Mouse (Mus musculus): Measurements from ENCODE around the gene Kcnj14. TPM values are rescaled to one million over a fixed set of nuclear protein-coding genes. Genes with fewer than 3 reads are reported as not detected.
A peak's percentile ranks its signal among the peaks of the same experiment; 100 is the strongest.

Kcnj14 gene
- polyA plus RNA-seq, 1 experiment from 2014 or later, result 0.78 TPM

- Histone ChIP-seq H3K4me2 (ENCODE audit: low read depth, low read length) (peak overlapping the region; percentile 47), H3K9ac (ENCODE audit: low read depth, low read length) (peak overlapping the region; percentile 35), H3K4me1 (ENCODE audit: control insufficient read depth, insufficient read depth, low read length) (peaks cover 24% of the 10 kb centered on the region), H3K27me3 (replicated peaks; ENCODE audit: control insufficient read depth, insufficient read depth, low read length) (peaks cover 37% of the 10 kb centered on the region), H3K9me3 (ENCODE audit: control insufficient read depth, low read length) (no peaks in the 10 kb centered on the region), H3K4me3 (ENCODE audit: low read length) (peak overlapping the region; percentile 52), H3K36me3 (ENCODE audit: control insufficient read depth, insufficient read depth, low read length) (peaks cover 6% of the 10 kb centered on the region; the same call in 1 of the 2 replicates), H3K27ac (ENCODE audit: low read length) (no peak overlapping the region)
- ATAC-seq, result peak; percentile 16
- 1% methylated on average over 80 of the region's 86 CpGs for WGBS
Measured at GRCm38 (mm10) chr7:45833148-45833790, 8.7 kb upstream of the Kcnj14 start.

- Histone ChIP-seq H3K9ac (ENCODE audit: low read depth, low read length) (0 out of 2 replicates have a peak overlapping the region, but pooled peaks have one; percentile 35), H3K4me3 (ENCODE audit: low read length) (peak overlapping the region; percentile 52), H3K4me2 (ENCODE audit: low read depth, low read length) (peak overlapping the region; percentile 47), H3K27ac (ENCODE audit: low read length) (no peak overlapping the region), H3K36me3 (ENCODE audit: control insufficient read depth, insufficient read depth, low read length) (peaks cover 14% of the 10 kb centered on the region), H3K9me3 (ENCODE audit: control insufficient read depth, low read length) (no peaks in the 10 kb centered on the region), H3K27me3 (replicated peaks; ENCODE audit: control insufficient read depth, insufficient read depth, low read length) (peaks cover 37% of the 10 kb centered on the region), H3K4me1 (ENCODE audit: control insufficient read depth, insufficient read depth, low read length) (peaks cover 24% of the 10 kb centered on the region)
- ATAC-seq, result no peak
- WGBS, result 13% methylated on average over 30 of the region's 30 CpGs
Measured at GRCm38 (mm10) chr7:45832428-45832827, 7.8 kb upstream of the Kcnj14 start.

GRCm38 (mm10) chr7:45831128-45831525, 6.5 kb upstream of the Kcnj14 start:
- Histone ChIP-seq H3K27ac (ENCODE audit: low read length) (no peak overlapping the region), H3K4me3 (ENCODE audit: low read length) (peak overlapping the region; percentile 94), H3K27me3 (replicated peaks; ENCODE audit: control insufficient read depth, insufficient read depth, low read length) (peaks cover 37% of the 10 kb centered on the region), H3K4me2 (ENCODE audit: low read depth, low read length) (peak overlapping the region; percentile 87), H3K4me1 (ENCODE audit: control insufficient read depth, insufficient read depth, low read length) (peaks cover 24% of the 10 kb centered on the region), H3K9ac (ENCODE audit: low read depth, low read length) (peak overlapping the region; percentile 81; the same call in 1 of the 2 replicates), H3K36me3 (ENCODE audit: control insufficient read depth, insufficient read depth, low read length) (peaks cover 21% of the 10 kb centered on the region), H3K9me3 (ENCODE audit: control insufficient read depth, low read length) (no peaks in the 10 kb centered on the region)
- ATAC-seq, result peak; percentile 27; the same call in 1 of the 2 replicates
- 25% methylated on average over 5 of the region's 5 CpGs for WGBS

GRCm38 (mm10) chr7:45830427-45831127, 6.0 kb upstream of the Kcnj14 start, which contains the start of gene Grwd1:
Grwd1 (minus strand) TSS chr7:45830944.
- peak within 1 kb of the TSS; percentile 81 for H3K9ac ChIP-seq (ENCODE audit: low read depth, low read length)
- peaks cover 37% of the 10 kb centered on the region for H3K27me3 ChIP-seq (replicated peaks; ENCODE audit: control insufficient read depth, insufficient read depth, low read length)
- ATAC-seq, result peak; percentile 91
- H3K4me1 ChIP-seq (ENCODE audit: control insufficient read depth, insufficient read depth, low read length), result peaks cover 24% of the 10 kb centered on the region
- peak within 1 kb of the TSS; percentile 87 for H3K4me2 ChIP-seq (ENCODE audit: low read depth, low read length)
- peak within 1 kb of the TSS; percentile 94 for H3K4me3 ChIP-seq (ENCODE audit: low read length)
- under 1% methylated on average over 35 of the region's 35 CpGs for WGBS
- H3K27ac ChIP-seq (ENCODE audit: low read length), result peak within 1 kb of the TSS; percentile 29; the same call in 1 of the 2 replicates
- H3K36me3 ChIP-seq (ENCODE audit: control insufficient read depth, insufficient read depth, low read length), result peaks cover 26% of the 10 kb centered on the region
- H3K9me3 ChIP-seq (ENCODE audit: control insufficient read depth, low read length), result no peaks in the 10 kb centered on the region

GRCm38 (mm10) chr7:45826631-45827030, 2.0 kb upstream of the Kcnj14 start:
- Histone ChIP-seq H3K27me3 (replicated peaks; ENCODE audit: control insufficient read depth, insufficient read depth, low read length) (peaks cover 2% of the 10 kb centered on the region), H3K4me2 (ENCODE audit: low read depth, low read length) (no peak overlapping the region), H3K27ac (ENCODE audit: low read length) (no peak overlapping the region), H3K4me1 (ENCODE audit: control insufficient read depth, insufficient read depth, low read length) (peaks cover 11% of the 10 kb centered on the region), H3K36me3 (ENCODE audit: control insufficient read depth, insufficient read depth, low read length) (peaks cover 33% of the 10 kb centered on the region), H3K9ac (ENCODE audit: low read depth, low read length) (no peak overlapping the region), H3K9me3 (ENCODE audit: control insufficient read depth, low read length) (no peaks in the 10 kb centered on the region), H3K4me3 (ENCODE audit: low read length) (no peak overlapping the region)
- ATAC-seq, result no peak
- WGBS, result 89% methylated on average over 7 of the region's 7 CpGs

- H3K9ac ChIP-seq (ENCODE audit: low read depth, low read length), result no peak overlapping the region
- H3K27me3 ChIP-seq (replicated peaks; ENCODE audit: control insufficient read depth, insufficient read depth, low read length), result no peaks in the 10 kb centered on the region
- no peaks in the 10 kb centered on the region for H3K4me1 ChIP-seq (ENCODE audit: control insufficient read depth, insufficient read depth, low read length)
- no peak overlapping the region for H3K4me3 ChIP-seq (ENCODE audit: low read length)
- ATAC-seq, result no peak
- H3K36me3 ChIP-seq (ENCODE audit: control insufficient read depth, insufficient read depth, low read length), result peaks cover 11% of the 10 kb centered on the region
- no peak overlapping the region for H3K27ac ChIP-seq (ENCODE audit: low read length)
- H3K9me3 ChIP-seq (ENCODE audit: control insufficient read depth, low read length), result no peaks in the 10 kb centered on the region
- H3K4me2 ChIP-seq (ENCODE audit: low read depth, low read length), result no peak overlapping the region
Measured at GRCm38 (mm10) chr7:45820913-45821312, 3.7 kb downstream of the Kcnj14 start.

- 0 out of 2 replicates have a peak overlapping the region, but pooled peaks have one; percentile 24 for H3K9ac ChIP-seq (ENCODE audit: low read depth, low read length)
- WGBS, result 11% methylated on average over 25 of the region's 25 CpGs
- H3K4me2 ChIP-seq (ENCODE audit: low read depth, low read length), result peak overlapping the region; percentile 32
- H3K27me3 ChIP-seq (replicated peaks; ENCODE audit: control insufficient read depth, insufficient read depth, low read length), result no peaks in the 10 kb centered on the region
- no peaks in the 10 kb centered on the region for H3K9me3 ChIP-seq (ENCODE audit: control insufficient read depth, low read length)
- H3K4me3 ChIP-seq (ENCODE audit: low read length), result no peak overlapping the region
- peak; percentile 27; the same call in 1 of the 2 replicates for ATAC-seq
- no peak overlapping the region for H3K27ac ChIP-seq (ENCODE audit: low read length)
- H3K36me3 ChIP-seq (ENCODE audit: control insufficient read depth, insufficient read depth, low read length), result peaks cover 6% of the 10 kb centered on the region
- H3K4me1 ChIP-seq (ENCODE audit: control insufficient read depth, insufficient read depth, low read length), result peaks cover 5% of the 10 kb centered on the region
Measured at GRCm38 (mm10) chr7:45819843-45820242, 4.7 kb downstream of the Kcnj14 start.

- Histone ChIP-seq H3K4me2 (ENCODE audit: low read depth, low read length) (no peak overlapping the region), H3K4me3 (ENCODE audit: low read length) (no peak overlapping the region), H3K27ac (ENCODE audit: low read length) (no peak overlapping the region), H3K4me1 (ENCODE audit: control insufficient read depth, insufficient read depth, low read length) (peaks cover 22% of the 10 kb centered on the region), H3K36me3 (ENCODE audit: control insufficient read depth, insufficient read depth, low read length) (peaks cover 13% of the 10 kb centered on the region; the same call in 1 of the 2 replicates), H3K9me3 (ENCODE audit: control insufficient read depth, low read length) (no peaks in the 10 kb centered on the region), H3K27me3 (replicated peaks; ENCODE audit: control insufficient read depth, insufficient read depth, low read length) (no peaks in the 10 kb centered on the region), H3K9ac (ENCODE audit: low read depth, low read length) (no peak overlapping the region)
- WGBS, result 54% methylated on average over 2 of the region's 2 CpGs
- no peak for ATAC-seq
Measured at GRCm38 (mm10) chr7:45815984-45816351, 8.6 kb downstream of the Kcnj14 start.

- Histone ChIP-seq H3K9me3 (ENCODE audit: control insufficient read depth, low read length) (no peaks in the 10 kb centered on the region), H3K4me3 (ENCODE audit: low read length) (no peak overlapping the region), H3K27me3 (replicated peaks; ENCODE audit: control insufficient read depth, insufficient read depth, low read length) (no peaks in the 10 kb centered on the region), H3K4me2 (ENCODE audit: low read depth, low read length) (no peak overlapping the region), H3K9ac (ENCODE audit: low read depth, low read length) (no peak overlapping the region), H3K27ac (ENCODE audit: low read length) (no peak overlapping the region), H3K36me3 (ENCODE audit: control insufficient read depth, insufficient read depth, low read length) (peaks cover 14% of the 10 kb centered on the region; the same call in 1 of the 2 replicates), H3K4me1 (ENCODE audit: control insufficient read depth, insufficient read depth, low read length) (peaks cover 22% of the 10 kb centered on the region)
- 64% methylated on average over 10 of the region's 10 CpGs for WGBS
- no peak for ATAC-seq
Measured at GRCm38 (mm10) chr7:45815323-45815983, 9.1 kb downstream of the Kcnj14 start.
